8 mouse cellular contexts compared by ENCODE assay signal in genomic region chr13:110537960-110538463, GRCm38 (mm10).
DNase-seq lines count a peak whose midpoint lies in the region; ATAC-seq and TF ChIP-seq lines count a peak whose summit lies in the region.

No protein-coding gene starts in this region.

- TF ChIP-seq CTCF in brain, embryonic 14.5 days (IDR thresholded peaks at IDR 0.05; ENCODE audit: borderline replicate concordance, extremely low read depth, insufficient read depth, insufficient read length): no peak

- ATAC-seq in granulocyte monocyte progenitor cell, adult 5-6 weeks (replicated peaks; ENCODE audit: poor library complexity, severe bottlenecking): peak; percentile 99
- ATAC-seq in megakaryocyte-erythroid progenitor cell, adult 5-6 weeks (replicated peaks; ENCODE audit: low FRiP score, low TSS enrichment, poor library complexity, severe bottlenecking): no peak

- peak; percentile 19 for DNase-seq in brain, embryonic 14.5 days (ENCODE audit: low read depth)
- peak; percentile 71 for DNase-seq in kidney, adult 9 months
- peak; percentile 75 for DNase-seq in lung, postnatal 10 days
- no peak for DNase-seq in layer of hippocampus, postnatal 36 days
- no peak for DNase-seq in thymus, postnatal 4 days
- DNase-seq in cerebellum, adult 9-10 months: no peak

- TF ChIP-seq POLR2A in brain, embryonic 14.5 days (IDR thresholded peaks at IDR 0.05; ENCODE audit: borderline replicate concordance, extremely low read depth, insufficient read depth, insufficient read length, poor library complexity, severe bottlenecking): no peak

Comparison
In these comparisons a context has a peak if more than half of its experiments do, and no peak if none do; other contexts are left out.
1. DNase-seq: peak in brain, embryonic 14.5 days (single experiment), kidney, adult 9 months (single experiment) and lung, postnatal 10 days (single experiment); none in layer of hippocampus, postnatal 36 days (0 of 2), thymus, postnatal 4 days (single experiment) and cerebellum, adult 9-10 months (single experiment).